Mouse (Mus musculus) heart, embryonic 11.5 days (tissue): ENCODE measurements at regions not wholly inside any gene's neighbourhood (a gene's known extent, or its start where the extent isn't known, plus 50 kb on each side); places are given as distances from the start of the nearest gene placed in this dataset.

Experiments
- ATAC-seq: fragments of 200-750 bp; cut with Nextera tagmentation; replicated peaks from 2 replicates; pipeline ENCODE4 v1.8.0; 2017; ENCODE audit warnings: moderate library complexity; ENCODE audit not compliant: insufficient number of reproducible peaks, low FRiP score, low TSS enrichment
- H3K27ac ChIP-seq: fragments of 300-500 bp; sonication (generic); 2 replicates; pipeline ENCODE4 v1.5.1; 2014; ENCODE audit warnings: mild to moderate bottlenecking, low read depth, low read length
- H3K27me3 ChIP-seq: fragments of 300-500 bp; sonication (generic); 2 replicates; pipeline ENCODE4 v1.6.1; 2014; ENCODE audit warnings: mild to moderate bottlenecking, low read length, mixed read lengths; ENCODE audit not compliant: control insufficient read depth, insufficient read depth
- H3K36me3 ChIP-seq: fragments of 300-500 bp; sonication (generic); 2 replicates; pipeline ENCODE4 v1.6.1; 2014; ENCODE audit warnings: mild to moderate bottlenecking, low read length, moderate library complexity, mixed read lengths; ENCODE audit not compliant: control insufficient read depth, insufficient read depth
- H3K4me1 ChIP-seq: fragments of 300-500 bp; sonication (generic); 2 replicates; pipeline ENCODE4 v1.6.1; 2014; ENCODE audit warnings: low read length; ENCODE audit not compliant: control insufficient read depth, insufficient read depth
- H3K4me2 ChIP-seq: fragments of 300-500 bp; sonication (generic); 2 replicates; pipeline ENCODE4 v1.6.1; 2014; ENCODE audit warnings: mild to moderate bottlenecking, moderate library complexity
- H3K4me3 ChIP-seq: fragments of 300-500 bp; sonication (generic); 2 replicates; pipeline ENCODE4 v1.5.1; 2014; ENCODE audit warnings: low read depth, low read length
- H3K9ac ChIP-seq: fragments of 300-500 bp; sonication (generic); 2 replicates; pipeline ENCODE4 v1.6.1; 2014; ENCODE audit warnings: mild to moderate bottlenecking, low read depth, low read length, moderate library complexity
- H3K9me3 ChIP-seq: fragments of 300-500 bp; sonication (generic); replicated peaks from 2 replicates; pipeline ENCODE4 v1.6.1; 2016; ENCODE audit warnings: low read length; ENCODE audit not compliant: control insufficient read depth
- WGBS: fragments of 180-500 bp; shearing (Covaris S2); extraction: QIAGEN DNeasy Blood & Tissue Kit; methylation state at CpG from one replicate; pipeline ENCODE4 v1.1.7; 2014; ENCODE audit not compliant: insufficient replicate concordance; 5-methylcytosine and 5-hydroxymethylcytosine counted together

- Histone ChIP-seq H3K4me3 (no peak overlapping the region), H3K4me2 (no peak overlapping the region), H3K27me3 (no peaks in the 10 kb centered on the region), H3K36me3 (no peaks in the 10 kb centered on the region), H3K9ac (no peak overlapping the region), H3K9me3 (no peaks in the 10 kb centered on the region), H3K4me1 (0 out of 2 replicates have a peak, but pooled peaks cover 4% of the 10 kb centered on the region), H3K27ac (no peak overlapping the region)
- no peak for ATAC-seq
- WGBS = 47% methylated on average over 12 of the region's 12 CpGs
Observed at GRCm38 (mm10) chr8:116412703-116413102, 92.1 kb upstream of the Dynlrb2 start.

DNA sequence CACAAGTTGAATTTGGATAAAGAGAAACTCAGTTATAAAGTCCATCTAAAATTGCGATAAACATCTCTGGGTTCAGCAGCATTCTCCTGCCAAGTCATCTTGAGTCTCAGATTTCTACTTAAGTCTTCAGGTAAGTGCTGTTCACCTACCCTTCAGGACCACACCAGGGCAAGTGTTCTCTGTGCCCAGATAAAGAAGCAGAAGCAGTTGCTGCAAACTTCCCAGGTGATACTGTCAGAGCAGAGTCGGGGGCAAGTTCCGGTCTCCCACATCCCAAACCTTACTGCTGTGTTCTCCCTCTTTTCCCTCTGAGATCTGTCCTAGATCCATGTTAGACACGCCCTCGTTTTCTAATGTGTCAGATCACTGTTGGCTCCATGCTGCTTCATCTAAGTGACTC lies 94.7 kb upstream of the Dynlrb2 start:
- no peak overlapping the region for H3K27ac ChIP-seq
- ATAC-seq = no peak
- no peaks in the 10 kb centered on the region for H3K36me3 ChIP-seq
- H3K9me3 ChIP-seq = no peaks in the 10 kb centered on the region
- H3K4me1 ChIP-seq = 0 out of 2 replicates have a peak, but pooled peaks cover 4% of the 10 kb centered on the region
- 62% methylated on average over 5 of the region's 5 CpGs for WGBS
- H3K4me2 ChIP-seq = no peak overlapping the region
- H3K27me3 ChIP-seq = no peaks in the 10 kb centered on the region
- no peak overlapping the region for H3K9ac ChIP-seq
- no peak overlapping the region for H3K4me3 ChIP-seq

DNA sequence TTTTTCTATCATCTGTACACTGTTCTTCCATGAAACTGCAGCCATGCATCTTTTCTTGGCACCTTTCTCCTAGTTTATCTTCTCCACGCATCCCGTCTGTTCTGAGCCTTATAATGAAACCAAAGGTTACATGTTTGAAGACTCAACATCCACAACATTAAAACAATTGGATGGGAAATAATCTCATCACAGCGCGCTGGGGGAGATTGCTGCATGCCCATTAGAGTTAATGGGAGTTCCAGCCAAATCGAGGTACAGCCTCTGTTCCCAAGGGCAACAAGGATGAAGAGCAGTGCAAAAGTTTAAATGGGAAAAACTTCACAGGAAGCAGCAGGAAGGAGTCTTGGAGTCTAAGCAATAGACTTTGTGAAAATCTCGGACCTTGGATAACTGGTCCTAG lies 95.8 kb upstream of the Dynlrb2 start:
- H3K27me3 ChIP-seq = no peaks in the 10 kb centered on the region
- H3K36me3 ChIP-seq = no peaks in the 10 kb centered on the region
- no peak overlapping the region for H3K4me3 ChIP-seq
- no peak overlapping the region for H3K9ac ChIP-seq
- H3K9me3 ChIP-seq = no peaks in the 10 kb centered on the region
- 84% methylated on average over 6 of the region's 6 CpGs for WGBS
- no peak overlapping the region for H3K27ac ChIP-seq
- ATAC-seq = no peak
- no peak overlapping the region for H3K4me2 ChIP-seq
- 0 out of 2 replicates have a peak, but pooled peaks cover 4% of the 10 kb centered on the region for H3K4me1 ChIP-seq

DNA sequence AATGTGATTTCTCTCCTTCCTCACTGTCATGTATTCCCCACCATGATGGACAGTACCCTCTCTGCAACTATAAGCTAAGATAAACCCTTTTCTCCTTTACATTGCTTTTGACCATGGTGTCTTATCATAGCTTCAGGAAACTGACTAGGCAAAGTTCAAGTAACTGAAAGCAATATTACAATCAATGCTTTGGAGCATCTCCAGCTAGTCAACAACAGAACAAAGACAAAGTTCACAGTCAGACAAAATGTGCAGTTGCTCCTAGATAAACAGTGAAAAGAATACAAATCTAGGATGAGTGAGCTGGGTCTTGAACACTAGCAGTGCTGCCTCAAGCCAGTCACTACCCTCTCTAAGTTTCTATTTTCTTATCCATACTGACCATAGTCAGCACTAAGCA lies 100.2 kb upstream of the Dynlrb2 start:
- Histone ChIP-seq H3K27ac (no peak overlapping the region), H3K27me3 (no peaks in the 10 kb centered on the region), H3K9me3 (no peaks in the 10 kb centered on the region), H3K4me1 (no peaks in the 10 kb centered on the region), H3K4me2 (no peak overlapping the region), H3K4me3 (no peak overlapping the region), H3K36me3 (no peaks in the 10 kb centered on the region), H3K9ac (no peak overlapping the region)
- no peak for ATAC-seq

GRCm38 (mm10) chr8:116403366-116403765 lies 101.4 kb upstream of the Dynlrb2 start:
- Histone ChIP-seq H3K9ac (no peak overlapping the region), H3K4me1 (no peaks in the 10 kb centered on the region), H3K36me3 (no peaks in the 10 kb centered on the region), H3K4me2 (no peak overlapping the region), H3K9me3 (no peaks in the 10 kb centered on the region), H3K27ac (no peak overlapping the region), H3K27me3 (no peaks in the 10 kb centered on the region), H3K4me3 (no peak overlapping the region)
- ATAC-seq = no peak
- WGBS = 77% methylated on average over 5 of the region's 5 CpGs

- no peak overlapping the region for H3K4me3 ChIP-seq
- no peaks in the 10 kb centered on the region for H3K36me3 ChIP-seq
- H3K4me1 ChIP-seq = no peaks in the 10 kb centered on the region
- 0 out of 2 replicates have a peak, but pooled peaks cover 2% of the 10 kb centered on the region for H3K9me3 ChIP-seq
- H3K9ac ChIP-seq = no peak overlapping the region
- no peak overlapping the region for H3K4me2 ChIP-seq
- no peaks in the 10 kb centered on the region for H3K27me3 ChIP-seq
- ATAC-seq = no peak
- 65% methylated on average over 2 of the region's 2 CpGs for WGBS
- no peak overlapping the region for H3K27ac ChIP-seq
Observed at GRCm38 (mm10) chr8:116399452-116399851, 105.3 kb upstream of the Dynlrb2 start.

GRCm38 (mm10) chr8:116398565-116399205 lies 106.1 kb upstream of the Dynlrb2 start:
- Histone ChIP-seq H3K36me3 (no peaks in the 10 kb centered on the region), H3K4me3 (no peak overlapping the region), H3K4me2 (no peak overlapping the region), H3K4me1 (no peaks in the 10 kb centered on the region), H3K27ac (no peak overlapping the region), H3K27me3 (no peaks in the 10 kb centered on the region), H3K9ac (no peak overlapping the region), H3K9me3 (0 out of 2 replicates have a peak, but pooled peaks cover 2% of the 10 kb centered on the region)
- no peak for ATAC-seq
- 74% methylated on average over 11 of the region's 11 CpGs for WGBS

DNA sequence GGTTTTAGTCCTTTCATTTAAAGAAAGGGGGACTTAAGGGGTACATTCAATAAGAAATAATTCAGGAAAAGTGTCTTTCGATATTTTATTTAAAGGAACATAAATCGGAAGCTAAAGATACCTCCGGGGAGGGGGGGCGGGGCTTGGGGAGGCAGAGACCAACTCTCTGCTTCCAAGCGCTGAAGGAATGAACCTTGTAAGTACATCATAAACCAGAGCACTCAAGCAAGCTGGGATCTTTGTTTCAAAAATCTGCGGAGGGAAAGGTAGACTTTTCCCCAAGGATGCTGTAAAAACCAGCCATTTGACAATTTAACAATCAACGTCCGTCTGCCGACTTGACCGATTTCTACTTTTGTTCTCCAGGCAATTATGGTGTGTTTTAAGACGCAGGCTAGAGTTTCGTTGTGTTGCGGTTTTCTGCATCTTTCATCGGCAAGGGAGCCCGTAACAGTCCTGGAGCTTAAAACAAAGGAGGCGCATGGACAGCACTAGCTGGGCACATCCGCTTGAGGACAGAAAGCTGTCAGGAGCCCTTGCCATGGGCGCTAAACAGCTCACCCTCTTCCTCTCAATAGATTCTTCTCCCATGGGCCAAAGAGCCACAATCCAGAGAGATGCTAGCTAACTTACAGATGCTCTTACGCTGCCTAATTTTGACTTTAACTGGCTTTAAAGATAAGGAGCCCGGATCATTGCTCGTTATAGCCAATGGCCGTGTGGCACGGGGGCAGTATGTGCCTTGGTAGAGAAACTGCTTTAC lies 119.4 kb upstream of the Dynlrb2 start:
- Histone ChIP-seq H3K27me3 (no peaks in the 10 kb centered on the region), H3K27ac (no peak overlapping the region), H3K4me3 (no peak overlapping the region), H3K9ac (no peak overlapping the region), H3K9me3 (0 out of 2 replicates have a peak, but pooled peaks cover 2% of the 10 kb centered on the region), H3K36me3 (no peaks in the 10 kb centered on the region), H3K4me1 (no peaks in the 10 kb centered on the region), H3K4me2 (no peak overlapping the region)
- WGBS = 88% methylated on average over 23 of the region's 23 CpGs
- ATAC-seq = no peak
